Mouse (Mus musculus) megakaryocyte, embryonic 14.5 days (primary cell): Measurements from ENCODE around the gene Srd5a3.

Source experiments
- FLI1 ChIP-seq: IDR thresholded peaks from 2 replicates; pipeline ENCODE4 v1.6.1; 2012; ENCODE audit warnings: low read length, inconsistent platforms, mixed read lengths
- GATA1 ChIP-seq: IDR thresholded peaks from 3 replicates; pipeline ENCODE4 v1.6.1; 2012; ENCODE audit warnings: mixed read lengths, low read length, inconsistent platforms, borderline replicate concordance

DNA sequence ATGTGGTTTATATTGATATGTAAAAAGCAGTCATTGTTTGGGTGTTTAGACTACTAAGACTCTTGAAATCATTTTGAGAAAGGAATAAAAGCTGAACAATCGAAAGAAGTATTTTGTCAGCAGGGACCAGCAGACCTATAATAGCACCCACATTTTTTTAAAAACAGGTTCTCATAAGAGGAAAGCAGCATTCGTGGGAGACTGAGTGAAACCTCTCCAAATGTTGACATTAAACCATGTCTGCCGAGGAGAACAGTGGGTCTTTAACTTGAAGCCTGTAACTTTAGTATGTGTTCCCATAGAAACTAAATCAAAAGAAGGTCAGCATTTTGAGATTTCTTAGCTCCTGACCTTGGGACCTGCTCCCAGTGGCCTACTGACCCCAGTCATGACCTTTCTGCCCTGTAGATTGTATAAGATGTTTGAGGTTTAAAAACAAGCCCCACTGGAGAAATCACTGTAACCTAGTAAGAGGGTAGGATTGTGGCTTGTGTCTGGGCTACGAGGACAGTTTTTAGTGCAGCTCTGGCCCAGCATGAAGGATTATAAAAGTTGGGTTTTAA, 23.8 kb downstream of the Srd5a3 start:
- TF ChIP-seq GATA1 (no peak), FLI1 (no peak)
